Mouse (Mus musculus): ENCODE measurements around the gene Myh15. TPM values are rescaled to one million over a fixed set of nuclear protein-coding genes. Genes with fewer than 3 reads are reported as not detected.
"Not testable (repeated sequence)": the region's sequence is repeated elsewhere in the genome, so short reads cannot be mapped to it uniquely, and the experiment has no call there.

Myh15 gene
- polyA plus RNA-seq, 1 experiment from 2014 or later = not detected

- Histone ChIP-seq H3K27ac (no peak overlapping the region), H3K4me3 (replicated peaks) (no peak overlapping the region), H3K27me3 (no peaks in the 10 kb centered on the region), H3K4me1 (replicated peaks) (no peaks in the 10 kb centered on the region), H3K36me3 (no peaks in the 10 kb centered on the region), H3K9ac (no peak overlapping the region), H3K9me3 (replicated peaks) (no peaks in the 10 kb centered on the region), H3K4me2 (no peak overlapping the region)
- no peak for ATAC-seq (ENCODE audit: low read depth)
- DNase-seq = no peak
- 27% methylated on average over 11 of the region's 11 CpGs for WGBS (ENCODE audit: insufficient replicate concordance)
These were observed 108.4 kb downstream of the Myh15 start for GRCm38 (mm10) chr16:49165728-49166127.

GRCm38 (mm10) chr16:49167325-49167724 is 110.0 kb downstream of the Myh15 start:
- Histone ChIP-seq H3K4me1 (replicated peaks) (no peaks in the 10 kb centered on the region), H3K9ac (no peak overlapping the region), H3K9me3 (replicated peaks) (no peaks in the 10 kb centered on the region), H3K27me3 (no peaks in the 10 kb centered on the region), H3K4me3 (replicated peaks) (no peak overlapping the region), H3K36me3 (no peaks in the 10 kb centered on the region), H3K27ac (no peak overlapping the region), H3K4me2 (no peak overlapping the region)
- ATAC-seq (ENCODE audit: low read depth) (no peak), DNase-seq (no peak)
- 80% methylated on average over 12 of the region's 12 CpGs for WGBS (ENCODE audit: insufficient replicate concordance)

- no peak overlapping the region for H3K27ac ChIP-seq
- H3K9ac ChIP-seq = no peak overlapping the region
- H3K9me3 ChIP-seq (replicated peaks) = no peaks in the 10 kb centered on the region
- H3K4me2 ChIP-seq = no peak overlapping the region
- WGBS (ENCODE audit: insufficient replicate concordance) = 57% methylated on average over 1 of the region's 1 CpGs
- H3K36me3 ChIP-seq = no peaks in the 10 kb centered on the region
- H3K27me3 ChIP-seq = no peaks in the 10 kb centered on the region
- H3K4me1 ChIP-seq (replicated peaks) = no peaks in the 10 kb centered on the region
- no peak overlapping the region for H3K4me3 ChIP-seq (replicated peaks)
- DNase-seq = no peak
- ATAC-seq (ENCODE audit: low read depth) = no peak
These were observed 117.8 kb downstream of the Myh15 start for GRCm38 (mm10) chr16:49175077-49175476.

GRCm38 (mm10) chr16:49175729-49176395 is 118.6 kb downstream of the Myh15 start:
- no peaks in the 10 kb centered on the region for H3K36me3 ChIP-seq
- no peak overlapping the region for H3K4me3 ChIP-seq (replicated peaks)
- DNase-seq = no peak
- no peak overlapping the region for H3K4me2 ChIP-seq
- no peaks in the 10 kb centered on the region for H3K9me3 ChIP-seq (replicated peaks)
- no peaks in the 10 kb centered on the region for H3K27me3 ChIP-seq
- ATAC-seq (ENCODE audit: low read depth) = no peak
- H3K4me1 ChIP-seq (replicated peaks) = no peaks in the 10 kb centered on the region
- WGBS (ENCODE audit: insufficient replicate concordance) = 68% methylated on average over 8 of the region's 8 CpGs
- H3K9ac ChIP-seq = no peak overlapping the region
- H3K27ac ChIP-seq = no peak overlapping the region

DNA sequence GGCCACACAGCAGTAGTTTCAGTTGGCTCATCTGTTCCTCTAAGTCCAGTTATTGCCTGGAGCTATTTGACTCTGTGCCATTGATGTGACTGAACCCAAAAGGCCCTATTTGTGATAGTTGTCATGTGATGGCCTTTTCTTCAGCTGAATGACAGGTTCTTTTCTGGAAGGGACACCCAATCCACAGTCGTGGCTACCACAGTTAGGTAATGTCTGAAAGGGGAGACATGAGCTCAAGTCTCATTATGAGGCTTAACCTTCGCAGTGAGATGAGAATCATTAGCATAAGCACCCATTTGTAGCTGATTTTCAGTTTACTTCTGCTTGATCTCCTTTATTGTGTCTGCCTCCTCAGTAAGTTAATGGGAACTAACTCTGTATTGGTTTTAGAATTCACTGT is 136.2 kb downstream of the Myh15 start:
- no peak for ATAC-seq (ENCODE audit: low read depth)
- Histone ChIP-seq H3K27me3 (no peaks in the 10 kb centered on the region), H3K9me3 (replicated peaks) (no peaks in the 10 kb centered on the region), H3K4me2 (no peak overlapping the region), H3K9ac (no peak overlapping the region), H3K4me1 (replicated peaks) (no peaks in the 10 kb centered on the region), H3K27ac (no peak overlapping the region), H3K36me3 (no peaks in the 10 kb centered on the region), H3K4me3 (replicated peaks) (no peak overlapping the region)
- DNase-seq = no peak
- 23% methylated on average over 2 of the region's 2 CpGs for WGBS (ENCODE audit: insufficient replicate concordance)

- H3K4me1 ChIP-seq (replicated peaks) = no peaks in the 10 kb centered on the region
- no peak for DNase-seq
- WGBS (ENCODE audit: insufficient replicate concordance) = 47% methylated on average over 2 of the region's 2 CpGs
- no peak overlapping the region for H3K4me3 ChIP-seq (replicated peaks)
- no peak overlapping the region for H3K9ac ChIP-seq
- no peak overlapping the region for H3K27ac ChIP-seq
- no peak for ATAC-seq (ENCODE audit: low read depth)
- H3K27me3 ChIP-seq = no peaks in the 10 kb centered on the region
- H3K9me3 ChIP-seq (replicated peaks) = no peaks in the 10 kb centered on the region
- no peaks in the 10 kb centered on the region for H3K36me3 ChIP-seq
- H3K4me2 ChIP-seq = no peak overlapping the region
These were observed 136.7 kb downstream of the Myh15 start for GRCm38 (mm10) chr16:49193986-49194385.

GRCm38 (mm10) chr16:49196290-49196689 is 139.0 kb downstream of the Myh15 start:
- Histone ChIP-seq H3K27ac (no peak overlapping the region), H3K4me3 (replicated peaks) (no peak overlapping the region), H3K9me3 (replicated peaks) (no peaks in the 10 kb centered on the region), H3K4me2 (no peak overlapping the region), H3K27me3 (no peaks in the 10 kb centered on the region), H3K36me3 (no peaks in the 10 kb centered on the region), H3K9ac (no peak overlapping the region), H3K4me1 (replicated peaks) (no peaks in the 10 kb centered on the region)
- ATAC-seq (ENCODE audit: low read depth) (no peak), DNase-seq (no peak)
- WGBS (ENCODE audit: insufficient replicate concordance) = 47% methylated on average over 3 of the region's 3 CpGs

DNA sequence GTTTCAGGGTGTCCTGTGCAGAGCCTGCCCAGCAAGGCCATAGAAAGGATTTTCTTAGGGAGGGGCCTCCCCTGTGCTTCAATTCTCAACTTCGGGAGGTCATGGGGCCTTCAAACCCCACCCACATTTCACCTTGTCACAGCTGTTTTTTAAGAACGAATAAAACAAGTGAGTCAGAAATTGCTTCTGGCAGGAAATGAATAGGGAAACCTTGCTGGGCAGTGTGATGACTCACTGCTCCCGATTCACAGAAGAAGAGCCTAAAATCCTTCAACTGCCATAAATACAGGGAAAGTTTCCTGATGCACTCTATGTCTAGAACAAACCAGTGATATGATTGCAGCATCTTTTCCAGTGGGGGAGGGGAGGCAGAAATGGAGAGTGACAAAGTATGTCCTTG is 140.7 kb downstream of the Myh15 start:
- Histone ChIP-seq H3K36me3 (no peaks in the 10 kb centered on the region), H3K4me3 (replicated peaks) (no peak overlapping the region), H3K9ac (no peak overlapping the region), H3K9me3 (replicated peaks) (no peaks in the 10 kb centered on the region), H3K27ac (no peak overlapping the region), H3K4me1 (replicated peaks) (no peaks in the 10 kb centered on the region), H3K4me2 (no peak overlapping the region), H3K27me3 (no peaks in the 10 kb centered on the region)
- no peak for DNase-seq
- no peak for ATAC-seq (ENCODE audit: low read depth)
- 48% methylated on average over 3 of the region's 3 CpGs for whole genome bisulfite sequencing (ENCODE audit: insufficient replicate concordance)

DNA sequence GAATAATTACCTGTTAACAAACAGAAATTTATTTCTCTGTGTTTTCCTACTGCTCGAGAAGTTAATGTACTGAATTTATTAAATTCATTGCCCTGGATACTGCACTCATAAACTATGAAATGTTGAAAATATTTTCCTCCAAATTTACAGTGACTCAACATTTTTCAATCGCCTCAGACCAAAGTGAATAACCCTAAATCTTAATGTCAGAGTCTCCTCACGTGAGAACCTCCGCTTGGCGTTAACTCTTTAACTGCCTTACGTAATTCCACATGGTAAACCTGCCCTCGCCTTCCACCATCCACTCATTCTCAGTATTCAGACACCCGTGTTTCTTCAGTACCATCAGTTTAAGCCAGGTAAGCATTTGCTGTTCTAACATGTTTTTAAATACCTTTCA is 166.4 kb downstream of the Myh15 start:
- ATAC-seq (ENCODE audit: low read depth) = no peak
- no peak overlapping the region for H3K4me2 ChIP-seq
- WGBS (ENCODE audit: insufficient replicate concordance) = 62% methylated on average over 8 of the region's 8 CpGs
- no peaks in the 10 kb centered on the region for H3K9me3 ChIP-seq (replicated peaks)
- H3K4me3 ChIP-seq (replicated peaks) = no peak overlapping the region
- H3K4me1 ChIP-seq (replicated peaks) = no peaks in the 10 kb centered on the region
- H3K36me3 ChIP-seq = no peaks in the 10 kb centered on the region
- no peak for DNase-seq
- no peaks in the 10 kb centered on the region for H3K27me3 ChIP-seq
- no peak overlapping the region for H3K27ac ChIP-seq
- no peak overlapping the region for H3K9ac ChIP-seq

- WGBS (ENCODE audit: insufficient replicate concordance) = 84% methylated on average over 1 of the region's 1 CpGs
- not testable (repeated sequence) for H3K27me3 ChIP-seq; H3K4me1 ChIP-seq (replicated peaks); H3K36me3 ChIP-seq; ATAC-seq (ENCODE audit: low read depth); H3K9me3 ChIP-seq (replicated peaks); H3K9ac ChIP-seq; H3K27ac ChIP-seq; DNase-seq; H3K4me3 ChIP-seq (replicated peaks); H3K4me2 ChIP-seq
These were observed 186.2 kb downstream of the Myh15 start for GRCm38 (mm10) chr16:49243517-49243916.
